Mouse (Mus musculus): ENCODE measurements around the gene 1600002K03Rik. TPM values are rescaled to one million over a fixed set of nuclear protein-coding genes. Genes with fewer than 3 reads are reported as not detected.

The 1600002K03Rik gene
- 16.4 and 18.0 TPM in 2 replicates for polyA plus RNA-seq (2012; rRNA removed)

GRCm38 (mm10) chr10:80172527-80173292 is at the start of gene 1600002K03Rik:
Gene 1600002K03Rik, plus strand, starts transcription at chr10:80172944.
- DNase-seq: peak; percentile 90 to 91
- peak; percentile 60; the same call in 1 of the 2 replicates for TF ChIP-seq POLR2A (IDR thresholded peaks at IDR 0.05; ENCODE audit: borderline replicate concordance, insufficient read depth, low read length)
- TF ChIP-seq CTCF (IDR thresholded peaks at IDR 0.05; ENCODE audit: borderline replicate concordance, insufficient read depth, low read depth, low read length): no peak
- Histone ChIP-seq H3K27ac (ENCODE audit: insufficient read depth, low read length) (peak within 1 kb of the TSS; percentile 45), H3K4me3 (replicated peaks; ENCODE audit: insufficient read depth, low read depth, low read length) (peak within 1 kb of the TSS; percentile 65), H3K27me3 (ENCODE audit: control insufficient read depth, insufficient read depth, low read length) (no peaks in the 10 kb centered on the region), H3K4me1 (ENCODE audit: control insufficient read depth, insufficient read depth, low read length) (peaks cover 7% of the 10 kb centered on the region)
- 10% methylated on average over 35 of the region's 35 CpGs for WGBS

DNA sequence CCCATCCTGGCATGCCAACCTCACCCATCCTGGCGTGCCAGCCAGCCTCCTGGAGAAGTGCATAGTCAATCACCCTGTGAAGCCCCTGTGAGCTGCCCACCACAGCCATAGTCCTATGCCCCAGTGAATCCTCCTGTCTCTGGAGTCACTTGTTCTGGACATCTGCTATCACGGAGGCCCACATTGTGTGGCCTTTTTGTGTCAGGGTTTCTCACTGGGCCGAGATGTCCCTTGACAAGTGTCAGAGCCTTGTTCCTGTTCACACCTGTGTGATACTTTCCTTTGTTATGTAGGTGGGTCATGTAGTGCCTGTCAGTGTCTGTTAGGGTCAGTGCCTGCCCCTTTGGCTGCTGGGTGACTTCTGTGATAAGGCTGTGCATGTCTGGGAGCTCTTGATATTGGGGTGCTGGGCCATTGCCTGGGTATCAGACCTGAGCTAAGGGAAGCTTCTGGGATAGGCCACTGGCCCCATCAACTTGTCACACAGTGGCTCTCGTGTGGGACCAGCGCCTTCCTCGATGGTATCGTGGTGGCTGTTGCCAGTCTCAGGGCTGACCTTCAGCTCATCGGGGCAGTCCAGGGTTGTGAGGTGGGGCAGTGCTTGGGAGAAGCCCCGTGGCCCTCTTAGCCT is 48.7 kb upstream of the 1600002K03Rik start:
- WGBS: 80% methylated on average over 9 of the region's 9 CpGs
- H3K27me3 ChIP-seq (ENCODE audit: control insufficient read depth, insufficient read depth, low read length): no peaks in the 10 kb centered on the region
- H3K27ac ChIP-seq (ENCODE audit: insufficient read depth, low read length): no peak overlapping the region

DNA sequence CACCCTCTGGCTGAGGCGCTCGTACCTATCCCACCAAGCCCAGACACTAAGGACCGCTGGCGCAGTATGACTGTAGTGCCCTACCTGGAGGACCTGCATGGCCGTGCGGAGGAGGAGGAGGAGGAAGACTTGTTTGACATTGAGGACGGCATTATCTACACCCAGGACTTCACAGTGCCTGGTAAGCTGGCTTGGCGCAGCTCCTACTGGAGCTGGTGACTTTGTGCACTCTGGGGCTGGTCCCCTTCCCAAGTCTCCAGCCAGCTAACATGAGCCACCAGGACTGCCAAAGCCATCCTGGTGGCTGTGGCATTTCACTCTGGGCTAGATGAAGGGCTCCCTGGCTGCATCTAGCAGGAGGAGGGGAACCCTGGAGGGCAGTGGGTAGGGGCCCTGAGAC is 44.8 kb upstream of the 1600002K03Rik start:
- DNase-seq: peak; percentile 17 to 30
- WGBS: 88% methylated on average over 8 of the region's 8 CpGs
- peaks cover 55% of the 10 kb centered on the region for H3K4me1 ChIP-seq (ENCODE audit: control insufficient read depth, insufficient read depth, low read length)
- TF ChIP-seq POLR2A (IDR thresholded peaks at IDR 0.05; ENCODE audit: borderline replicate concordance, insufficient read depth, low read length) (no peak), CTCF (IDR thresholded peaks at IDR 0.05; ENCODE audit: borderline replicate concordance, insufficient read depth, low read depth, low read length) (no peak)
- H3K4me3 ChIP-seq (replicated peaks; ENCODE audit: insufficient read depth, low read depth, low read length): no peak overlapping the region
- H3K27ac ChIP-seq (ENCODE audit: insufficient read depth, low read length): no peak overlapping the region; the same call in 1 of the 2 replicates
- H3K27me3 ChIP-seq (ENCODE audit: control insufficient read depth, insufficient read depth, low read length): no peaks in the 10 kb centered on the region

More for the DNA sequence above, 48.7 kb upstream of the 1600002K03Rik start:
- H3K4me1 ChIP-seq (ENCODE audit: control insufficient read depth, insufficient read depth, low read length): peaks cover 35% of the 10 kb centered on the region
- TF ChIP-seq POLR2A (IDR thresholded peaks at IDR 0.05; ENCODE audit: borderline replicate concordance, insufficient read depth, low read length): no peak
- TF ChIP-seq CTCF (IDR thresholded peaks at IDR 0.05; ENCODE audit: borderline replicate concordance, insufficient read depth, low read depth, low read length): no peak
- H3K4me3 ChIP-seq (replicated peaks; ENCODE audit: insufficient read depth, low read depth, low read length): no peak overlapping the region
- DNase-seq: peak in 1 of 2 experiments; percentile 19

GRCm38 (mm10) chr10:80129846-80130245 is 42.9 kb upstream of the 1600002K03Rik start:
- Histone ChIP-seq H3K4me1 (ENCODE audit: control insufficient read depth, insufficient read depth, low read length) (peaks cover 47% of the 10 kb centered on the region), H3K27me3 (ENCODE audit: control insufficient read depth, insufficient read depth, low read length) (no peaks in the 10 kb centered on the region), H3K27ac (ENCODE audit: insufficient read depth, low read length) (peak overlapping the region; percentile 80), H3K4me3 (replicated peaks; ENCODE audit: insufficient read depth, low read depth, low read length) (no peak overlapping the region)
- WGBS: 16% methylated on average over 9 of the region's 9 CpGs
- peak; percentile 85 to 89 for DNase-seq
- TF ChIP-seq CTCF (IDR thresholded peaks at IDR 0.05; ENCODE audit: borderline replicate concordance, insufficient read depth, low read depth, low read length): no peak
- TF ChIP-seq POLR2A (IDR thresholded peaks at IDR 0.05; ENCODE audit: borderline replicate concordance, insufficient read depth, low read length): no peak

DNA sequence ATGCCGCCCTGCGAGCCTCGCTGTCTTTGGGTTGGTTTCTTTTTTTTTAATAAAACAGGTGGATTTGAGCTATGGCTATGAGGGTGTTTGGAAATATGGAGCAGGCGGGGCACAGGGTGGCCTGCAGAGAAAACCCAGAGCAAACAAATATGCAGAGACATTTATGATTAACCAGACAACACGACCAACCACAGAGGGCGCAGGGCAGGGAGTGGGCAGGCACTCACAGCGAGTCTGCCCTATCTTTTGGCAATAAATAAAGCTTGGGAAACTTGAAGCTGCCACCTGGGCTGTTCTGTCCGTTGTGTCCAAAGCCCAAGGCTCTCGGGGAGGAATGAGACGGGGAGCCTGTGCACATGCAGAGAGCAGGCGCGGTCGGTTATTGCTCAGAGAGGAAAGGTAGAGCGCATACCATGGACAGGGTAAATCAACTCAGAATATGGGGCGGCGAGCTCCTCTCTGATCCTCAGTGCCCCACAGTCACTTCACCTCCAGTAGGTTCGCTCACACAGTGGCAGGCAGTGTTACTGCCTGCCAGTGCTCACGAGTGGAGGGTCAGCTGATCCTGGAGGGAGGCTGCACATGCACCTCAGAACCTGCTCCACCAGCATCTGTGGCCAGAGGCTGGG is 42.2 kb upstream of the 1600002K03Rik start:
- Histone ChIP-seq H3K4me3 (replicated peaks; ENCODE audit: insufficient read depth, low read depth, low read length) (no peak overlapping the region), H3K4me1 (ENCODE audit: control insufficient read depth, insufficient read depth, low read length) (peaks cover 44% of the 10 kb centered on the region), H3K27me3 (ENCODE audit: control insufficient read depth, insufficient read depth, low read length) (no peaks in the 10 kb centered on the region), H3K27ac (ENCODE audit: insufficient read depth, low read length) (peak overlapping the region; percentile 80)
- 67% methylated on average over 18 of the region's 18 CpGs for whole genome bisulfite sequencing
- DNase-seq: peak in 1 of 2 experiments; percentile 35
- TF ChIP-seq CTCF (IDR thresholded peaks at IDR 0.05; ENCODE audit: borderline replicate concordance, insufficient read depth, low read depth, low read length) (no peak), POLR2A (IDR thresholded peaks at IDR 0.05; ENCODE audit: borderline replicate concordance, insufficient read depth, low read length) (no peak)

DNA sequence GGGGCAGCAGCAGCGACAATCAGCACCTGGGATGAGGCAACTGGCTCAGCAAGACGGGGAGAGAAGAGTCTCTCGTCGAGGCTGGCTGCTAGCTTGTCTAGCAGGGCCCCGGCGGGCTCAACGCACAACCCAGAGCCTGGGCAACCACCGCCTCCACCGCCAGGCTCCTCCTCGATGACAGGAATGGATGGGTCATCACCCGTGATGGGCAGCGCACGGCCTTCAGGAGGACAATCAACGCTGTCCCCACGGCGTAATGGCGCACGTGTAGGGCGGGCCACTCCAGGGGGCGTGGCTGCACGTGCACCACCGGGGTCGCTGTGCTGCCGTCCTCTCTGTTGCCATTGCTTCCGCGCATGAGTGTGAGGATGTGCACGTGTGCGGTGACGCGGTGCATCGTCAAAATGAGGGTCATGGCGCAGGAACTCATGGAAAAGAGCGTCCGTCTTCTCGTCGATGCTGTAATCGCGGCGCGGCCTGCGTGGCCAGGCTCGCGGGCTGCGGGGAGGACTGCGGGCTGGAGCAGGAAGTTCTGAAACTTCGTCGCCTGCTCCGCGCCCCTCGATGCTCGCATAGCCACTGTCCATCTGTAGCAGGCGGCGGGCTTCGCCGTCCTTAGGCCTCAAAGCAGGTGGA is 41.3 kb upstream of the 1600002K03Rik start:
- no peak for TF ChIP-seq CTCF (IDR thresholded peaks at IDR 0.05; ENCODE audit: borderline replicate concordance, insufficient read depth, low read depth, low read length)
- TF ChIP-seq POLR2A (IDR thresholded peaks at IDR 0.05; ENCODE audit: borderline replicate concordance, insufficient read depth, low read length): no peak
- peak; percentile 29 to 52 for DNase-seq
- H3K27ac ChIP-seq (ENCODE audit: insufficient read depth, low read length): no peak overlapping the region
- no peak overlapping the region for H3K4me3 ChIP-seq (replicated peaks; ENCODE audit: insufficient read depth, low read depth, low read length)
- no peaks in the 10 kb centered on the region for H3K27me3 ChIP-seq (ENCODE audit: control insufficient read depth, insufficient read depth, low read length)
- 41% methylated on average over 55 of the region's 55 CpGs for WGBS
- peaks cover 44% of the 10 kb centered on the region for H3K4me1 ChIP-seq (ENCODE audit: control insufficient read depth, insufficient read depth, low read length)

GRCm38 (mm10) chr10:80131952-80132350 is 40.8 kb upstream of the 1600002K03Rik start:
- DNase-seq: no peak
- H3K27ac ChIP-seq (ENCODE audit: insufficient read depth, low read length): no peak overlapping the region
- H3K4me1 ChIP-seq (ENCODE audit: control insufficient read depth, insufficient read depth, low read length): peaks cover 44% of the 10 kb centered on the region
- 47% methylated on average over 27 of the region's 27 CpGs for WGBS
- no peak for TF ChIP-seq POLR2A (IDR thresholded peaks at IDR 0.05; ENCODE audit: borderline replicate concordance, insufficient read depth, low read length)
- TF ChIP-seq CTCF (IDR thresholded peaks at IDR 0.05; ENCODE audit: borderline replicate concordance, insufficient read depth, low read depth, low read length): no peak
- H3K27me3 ChIP-seq (ENCODE audit: control insufficient read depth, insufficient read depth, low read length): no peaks in the 10 kb centered on the region
- H3K4me3 ChIP-seq (replicated peaks; ENCODE audit: insufficient read depth, low read depth, low read length): no peak overlapping the region

Data from cerebellum, adult 2 months (tissue).